Mouse (Mus musculus) MEL (cell line): Measurements from ENCODE around the gene Tgfbr3.

Experiments used
- CTCF ChIP-seq, 3 experiments: IDR thresholded peaks in 2 of 3; conservative IDR thresholded peaks in 1 of 3; 2 replicates each; pipeline ENCODE4 v1.5.1; 2011 to 2012; ENCODE audit warnings: low read length in 3 of 3, low read depth in 2 of 3, mild to moderate bottlenecking in 2 of 3, improper control_type of control experiment in 1 of 3, inconsistent platforms in 1 of 3, mixed read lengths in 1 of 3, moderate library complexity in 1 of 3; ENCODE audit not compliant: control insufficient read depth in 1 of 3, insufficient read depth in 1 of 3, poor library complexity in 1 of 3, severe bottlenecking in 1 of 3
- EP300 ChIP-seq, 2 experiments: IDR thresholded peaks; 2 replicates each; pipeline ENCODE4 v1.6.1; 2011; ENCODE audit warnings: improper control_type of control experiment in 2 of 2, low read length in 2 of 2, low read depth in 1 of 2, mild to moderate bottlenecking in 1 of 2
- MAZ ChIP-seq: IDR thresholded peaks from 2 replicates; pipeline ENCODE4 v1.6.1; 2012; ENCODE audit warnings: low read depth, mild to moderate bottlenecking, inconsistent platforms, low read length, improper control_type of control experiment
- POLR2A ChIP-seq, 2 experiments: IDR thresholded peaks; 2 replicates each; pipeline ENCODE4 v1.6.1; 2011 to 2012; ENCODE audit warnings: low read length in 2 of 2, mild to moderate bottlenecking in 2 of 2, control low read depth in 1 of 2, improper control_type of control experiment in 1 of 2, low read depth in 1 of 2, moderate library complexity in 1 of 2; ENCODE audit not compliant: control insufficient read depth in 1 of 2, insufficient read depth in 1 of 2, poor library complexity in 1 of 2
- TBP ChIP-seq: IDR thresholded peaks from 2 replicates; pipeline ENCODE4 v1.8.0; 2011; ENCODE audit warnings: low read depth, low read length, improper control_type of control experiment
- TCF12 ChIP-seq: IDR thresholded peaks from 2 replicates; pipeline ENCODE4 v1.6.1; 2014; ENCODE audit warnings: low read depth, mild to moderate bottlenecking, inconsistent platforms, low read length, improper control_type of control experiment, moderate library complexity
- ZNF384 ChIP-seq: IDR thresholded peaks from 2 replicates; pipeline ENCODE4 v1.6.1; 2012; ENCODE audit warnings: low read depth, mild to moderate bottlenecking, inconsistent platforms, low read length, improper control_type of control experiment

GRCm38 (mm10) chr5:107080986-107081624, 208.3 kb downstream of the Tgfbr3 start:
- TF ChIP-seq ZNF384 = no peak
- no peak for TF ChIP-seq MAZ
- TF ChIP-seq POLR2A (IDR thresholded peaks at IDR 0.05; ENCODE audit: control insufficient read depth in 1 of 2, insufficient read depth in 1 of 2, low read depth in 1 of 2, low read length in 2 of 2, poor library complexity in 1 of 2) = no peak
- no peak for TF ChIP-seq CTCF (IDR thresholded peaks at IDR 0.05 in 2 of 3, conservative IDR thresholded peaks at IDR 0.05 in 1 of 3; ENCODE audit: control insufficient read depth in 1 of 3, insufficient read depth in 1 of 3, low read depth in 2 of 3, low read length in 3 of 3, poor library complexity in 1 of 3, severe bottlenecking in 1 of 3)
- no peak for TF ChIP-seq TCF12
- TF ChIP-seq TBP = no peak
- TF ChIP-seq EP300 (IDR thresholded peaks at IDR 0.05; ENCODE audit: low read depth in 1 of 2, low read length in 2 of 2) = no peak
